Mouse (Mus musculus) heart, embryonic 13.5 days (tissue): ENCODE measurements around the gene Gfm1. TPM values are rescaled to one million over a fixed set of nuclear protein-coding genes. Genes with fewer than 3 reads are reported as not detected.

Source experiments
- ATAC-seq: fragments of 200-750 bp; cut with Nextera tagmentation; 2 replicates; pipeline ENCODE4 v1.8.0; 2017; ENCODE audit warnings: moderate TSS enrichment; ENCODE audit not compliant: insufficient number of reproducible peaks, low FRiP score, low TSS enrichment; ENCODE audit errors: extremely low read depth
- H3K27ac ChIP-seq: fragments of 300-500 bp; sonication (generic); replicated peaks from 2 replicates; pipeline ENCODE4 v1.5.1; 2015; ENCODE audit warnings: moderate library complexity, mild to moderate bottlenecking, inconsistent platforms
- H3K27me3 ChIP-seq: fragments of 300-500 bp; sonication (generic); replicated peaks from 2 replicates; pipeline ENCODE4 v1.6.1; 2015; ENCODE audit warnings: mild to moderate bottlenecking, inconsistent platforms
- H3K36me3 ChIP-seq: fragments of 300-500 bp; sonication (generic); 2 replicates; pipeline ENCODE4 v1.6.1; 2015; ENCODE audit warnings: mild to moderate bottlenecking, inconsistent platforms
- H3K4me1 ChIP-seq: fragments of 300-500 bp; sonication (generic); 2 replicates; pipeline ENCODE4 v1.6.1; 2015; ENCODE audit warnings: inconsistent platforms
- H3K4me2 ChIP-seq: fragments of 300-500 bp; sonication (generic); 2 replicates; pipeline ENCODE4 v1.6.1; 2015; ENCODE audit warnings: inconsistent platforms, mild to moderate bottlenecking, moderate library complexity
- H3K4me3 ChIP-seq: fragments of 300-500 bp; sonication (generic); 2 replicates; pipeline ENCODE4 v1.5.1; 2015; ENCODE audit warnings: moderate library complexity, mild to moderate bottlenecking, inconsistent platforms
- H3K9ac ChIP-seq: fragments of 300-500 bp; sonication (generic); 2 replicates; pipeline ENCODE4 v1.6.1; 2015; ENCODE audit warnings: inconsistent platforms, mild to moderate bottlenecking, moderate library complexity
- H3K9me3 ChIP-seq: fragments of 300-500 bp; sonication (generic); 2 replicates; pipeline ENCODE4 v1.6.1; 2016; ENCODE audit warnings: inconsistent platforms
- WGBS: fragments of 180-500 bp; shearing (Covaris S2); methylation state at CpG from one replicate; pipeline ENCODE4 v1.1.7; 2015; ENCODE audit warnings: mixed read lengths; 5-methylcytosine and 5-hydroxymethylcytosine counted together
- polyA plus RNA-seq: library from polyadenylated mRNA; unstranded; fragments of >200 nt; fragmentation: Nextera tagmentation; extraction: Ambion mirVana; gene quantifications from 2 replicates; pipeline ENCODE4 v1.2.1, GENCODE M21; 2015

The Gfm1 gene
- polyA plus RNA-seq, 1 experiment from 2014 or later, result 97.6 TPM

DNA sequence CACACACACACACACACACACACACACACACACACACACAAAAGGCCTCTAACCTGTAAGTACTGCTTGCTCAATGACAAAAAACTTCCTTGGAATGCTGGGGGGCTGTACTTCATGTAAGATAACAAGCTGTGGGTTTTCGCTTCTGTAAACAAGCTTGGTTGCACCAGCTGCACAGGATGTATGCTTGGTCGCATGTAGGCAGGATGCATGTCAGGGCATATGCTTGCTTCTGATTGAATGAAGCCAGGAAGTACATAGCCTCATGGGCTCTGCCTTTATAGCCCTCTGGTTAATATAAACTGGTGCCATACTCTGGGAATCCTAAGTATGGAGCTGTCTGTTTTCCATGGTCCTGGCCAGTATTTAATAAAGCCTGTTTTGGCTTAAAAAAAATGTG lies 68.1 kb downstream of the Gfm1 start:
- no peaks in the 10 kb centered on the region for H3K4me1 ChIP-seq
- ATAC-seq, result no peak
- 68% methylated on average over 2 of the region's 2 CpGs for WGBS
- H3K9me3 ChIP-seq, result peaks cover 8% of the 10 kb centered on the region; the same call in 1 of the 2 replicates
- H3K4me2 ChIP-seq, result no peak overlapping the region
- no peaks in the 10 kb centered on the region for H3K27me3 ChIP-seq
- H3K36me3 ChIP-seq, result no peaks in the 10 kb centered on the region
- no peak overlapping the region for H3K4me3 ChIP-seq
- H3K27ac ChIP-seq, result no peak overlapping the region
- no peak overlapping the region for H3K9ac ChIP-seq

DNA sequence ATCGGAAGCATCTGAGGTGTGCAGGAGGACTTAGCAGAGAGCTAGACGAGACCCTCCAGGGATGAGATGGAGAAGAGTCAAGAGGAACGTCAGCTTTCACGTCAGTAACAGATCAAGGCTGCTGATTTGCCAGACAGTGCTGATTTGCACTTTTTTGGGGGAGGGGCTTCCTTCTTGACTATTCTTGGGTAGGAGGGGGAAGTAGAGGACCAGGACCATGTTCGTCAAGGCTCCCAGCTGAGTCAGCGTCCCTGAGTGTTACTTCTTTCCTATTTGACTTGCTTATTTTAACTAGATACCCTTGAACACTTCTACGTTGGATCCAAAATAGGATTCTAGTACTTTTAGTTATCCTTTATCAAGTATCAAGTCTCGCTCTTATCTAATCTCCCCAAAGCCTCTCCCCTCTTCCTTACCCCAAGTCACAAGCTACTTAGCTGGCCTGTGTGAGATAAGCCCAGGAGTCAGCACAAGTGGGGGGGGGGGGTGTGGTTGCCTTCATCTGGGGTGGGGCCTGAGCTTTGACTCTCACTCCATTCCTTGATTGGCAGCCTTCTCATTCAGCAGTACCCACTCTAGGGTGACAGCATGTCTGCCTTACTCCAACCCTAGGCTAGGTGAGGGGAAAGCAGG lies 69.0 kb downstream of the Gfm1 start:
- no peak overlapping the region for H3K4me3 ChIP-seq
- H3K4me1 ChIP-seq, result no peaks in the 10 kb centered on the region
- H3K27me3 ChIP-seq, result no peaks in the 10 kb centered on the region
- no peak overlapping the region for H3K27ac ChIP-seq
- H3K4me2 ChIP-seq, result no peak overlapping the region
- no peaks in the 10 kb centered on the region for H3K36me3 ChIP-seq
- H3K9me3 ChIP-seq, result peaks cover 8% of the 10 kb centered on the region; the same call in 1 of the 2 replicates
- 78% methylated on average over 8 of the region's 8 CpGs for WGBS
- no peak overlapping the region for H3K9ac ChIP-seq
- ATAC-seq, result no peak

DNA sequence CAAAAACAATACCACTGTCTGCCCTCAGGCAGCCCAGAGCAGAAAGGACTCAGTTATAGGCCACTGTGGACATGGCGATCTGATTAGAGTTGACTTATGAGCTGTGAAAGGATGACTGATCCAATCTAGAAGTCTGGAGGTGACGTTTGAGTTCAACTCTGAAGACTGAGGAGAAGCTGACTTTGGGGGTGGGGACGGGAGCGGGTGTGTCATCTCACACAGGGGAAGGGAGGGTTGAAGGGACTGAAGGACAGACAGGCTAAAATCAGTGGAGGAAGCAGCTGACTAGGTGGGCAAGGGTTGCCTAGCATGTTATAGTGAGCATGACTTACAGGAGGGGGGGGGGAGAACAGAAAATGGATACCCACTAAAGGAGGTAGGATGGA lies 69.5 kb downstream of the Gfm1 start:
- H3K4me2 ChIP-seq, result no peak overlapping the region
- H3K9ac ChIP-seq, result no peak overlapping the region
- WGBS, result 84% methylated on average over 4 of the region's 4 CpGs
- H3K36me3 ChIP-seq, result no peaks in the 10 kb centered on the region
- H3K27ac ChIP-seq, result no peak overlapping the region
- H3K4me3 ChIP-seq, result no peak overlapping the region
- no peaks in the 10 kb centered on the region for H3K27me3 ChIP-seq
- no peak for ATAC-seq
- H3K9me3 ChIP-seq, result peaks cover 8% of the 10 kb centered on the region; the same call in 1 of the 2 replicates
- H3K4me1 ChIP-seq, result no peaks in the 10 kb centered on the region

DNA sequence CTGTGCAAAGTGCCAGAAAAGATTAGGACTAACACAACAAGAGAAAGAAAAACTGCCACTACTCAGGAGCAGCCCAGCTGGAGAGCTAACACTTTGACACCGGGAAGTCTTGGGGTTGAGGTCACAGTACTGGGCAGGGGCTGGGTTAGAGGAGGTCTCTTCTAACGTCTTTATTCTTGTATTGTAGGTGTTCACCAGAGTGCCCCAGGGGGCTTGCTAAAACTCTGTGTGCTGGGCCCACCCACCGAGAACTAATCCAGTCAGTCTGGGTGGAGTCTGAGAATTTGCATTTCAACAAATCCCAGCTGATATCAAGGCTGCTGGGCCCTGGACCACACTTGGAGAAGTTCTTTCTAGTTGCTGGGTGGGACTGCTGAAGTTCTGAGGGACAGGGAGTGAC lies 74.0 kb downstream of the Gfm1 start:
- H3K27ac ChIP-seq, result no peak overlapping the region
- H3K9ac ChIP-seq, result no peak overlapping the region
- no peaks in the 10 kb centered on the region for H3K4me1 ChIP-seq
- 9% methylated on average over 3 of the region's 3 CpGs for WGBS
- no peak for ATAC-seq
- no peaks in the 10 kb centered on the region for H3K36me3 ChIP-seq
- H3K4me2 ChIP-seq, result no peak overlapping the region
- H3K9me3 ChIP-seq, result peaks cover 4% of the 10 kb centered on the region; the same call in 1 of the 2 replicates
- H3K27me3 ChIP-seq, result no peaks in the 10 kb centered on the region
- H3K4me3 ChIP-seq, result no peak overlapping the region

DNA sequence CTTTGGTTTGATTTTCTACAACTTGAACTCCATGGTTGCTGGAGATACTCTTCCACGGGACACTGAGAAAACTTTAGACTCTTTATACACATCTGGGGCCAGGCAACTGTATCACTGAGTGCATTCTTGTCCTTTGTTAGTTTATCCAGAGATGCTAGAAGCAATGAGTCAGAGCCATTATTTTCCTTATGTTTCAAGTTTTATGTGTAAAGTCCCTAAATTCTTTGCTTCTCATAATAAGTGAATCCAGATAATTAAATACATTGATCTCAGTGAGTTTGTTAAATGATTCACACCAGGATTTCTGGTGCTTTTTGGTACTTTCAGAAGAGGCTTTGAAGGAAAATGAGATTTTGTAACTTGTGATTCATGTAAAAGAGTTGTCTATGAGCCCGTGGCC lies 75.4 kb downstream of the Gfm1 start:
- no peak for ATAC-seq
- Histone ChIP-seq H3K4me2 (no peak overlapping the region), H3K27me3 (no peaks in the 10 kb centered on the region), H3K4me3 (no peak overlapping the region), H3K9me3 (no peaks in the 10 kb centered on the region), H3K4me1 (no peaks in the 10 kb centered on the region), H3K36me3 (no peaks in the 10 kb centered on the region), H3K9ac (no peak overlapping the region), H3K27ac (no peak overlapping the region)
- 75% methylated on average over 2 of the region's 2 CpGs for WGBS

DNA sequence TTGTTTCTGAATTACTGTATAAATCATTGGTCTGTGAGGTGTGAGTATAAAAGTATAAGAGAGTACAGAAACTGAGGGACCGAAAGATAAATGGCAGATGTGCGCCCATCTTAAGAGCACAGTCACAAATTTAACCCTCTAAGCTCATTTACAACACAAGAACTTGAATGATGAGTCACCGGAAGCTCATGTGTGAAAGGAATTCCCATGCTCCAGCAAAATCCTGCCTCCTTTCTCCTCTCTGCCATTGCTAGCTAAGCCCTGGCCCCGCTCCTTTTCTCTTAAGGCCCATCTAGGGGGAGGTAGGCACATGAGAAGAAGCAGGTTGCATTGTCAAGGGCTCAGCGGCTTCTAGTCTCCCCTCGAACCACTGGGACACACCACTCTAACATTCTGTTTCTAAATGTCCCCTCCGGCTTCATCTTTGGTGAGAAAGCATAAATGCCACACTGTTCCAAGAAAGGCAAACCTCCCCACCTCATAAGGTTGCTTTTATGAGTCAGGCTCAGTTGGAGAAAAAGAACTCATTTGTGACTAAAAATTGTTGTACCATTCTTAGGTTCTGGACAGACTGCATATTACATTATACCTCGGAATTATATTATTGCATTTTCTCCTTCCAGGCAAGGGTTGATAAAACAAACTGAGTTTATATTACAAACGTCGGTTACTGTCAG lies 78.5 kb downstream of the Gfm1 start:
- Histone ChIP-seq H3K36me3 (no peaks in the 10 kb centered on the region), H3K4me2 (no peak overlapping the region), H3K9ac (no peak overlapping the region), H3K4me3 (no peak overlapping the region), H3K9me3 (no peaks in the 10 kb centered on the region), H3K4me1 (no peaks in the 10 kb centered on the region), H3K27me3 (no peaks in the 10 kb centered on the region; the same call in 1 of the 2 replicates), H3K27ac (no peak overlapping the region)
- WGBS, result 78% methylated on average over 10 of the region's 10 CpGs
- no peak for ATAC-seq

DNA sequence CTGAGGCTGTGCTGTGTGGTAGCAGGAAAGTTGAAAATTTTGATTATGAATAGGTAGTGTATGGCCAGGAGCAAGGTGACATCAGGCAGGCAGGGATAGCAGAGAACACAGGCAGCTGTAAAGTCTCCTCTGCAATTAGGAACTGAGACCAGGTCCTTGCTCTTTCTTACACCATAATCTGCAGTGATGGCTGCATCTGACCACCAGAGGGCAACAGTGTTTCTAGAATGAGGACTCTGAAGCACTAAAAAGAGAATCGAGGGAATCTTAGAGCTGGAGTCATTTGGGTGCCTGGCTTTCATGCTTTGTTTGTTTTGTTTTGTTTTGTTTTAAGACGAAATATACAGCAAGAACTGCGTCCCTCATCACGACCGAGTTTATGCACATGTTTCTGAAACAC lies 82.9 kb downstream of the Gfm1 start:
- Histone ChIP-seq H3K4me2 (no peak overlapping the region), H3K4me1 (peaks cover 6% of the 10 kb centered on the region; the same call in 1 of the 2 replicates), H3K36me3 (no peaks in the 10 kb centered on the region), H3K9me3 (no peaks in the 10 kb centered on the region), H3K9ac (no peak overlapping the region), H3K4me3 (no peak overlapping the region), H3K27me3 (peaks cover 36% of the 10 kb centered on the region), H3K27ac (no peak overlapping the region)
- WGBS, result 3% methylated on average over 5 of the region's 5 CpGs
- no peak for ATAC-seq

DNA sequence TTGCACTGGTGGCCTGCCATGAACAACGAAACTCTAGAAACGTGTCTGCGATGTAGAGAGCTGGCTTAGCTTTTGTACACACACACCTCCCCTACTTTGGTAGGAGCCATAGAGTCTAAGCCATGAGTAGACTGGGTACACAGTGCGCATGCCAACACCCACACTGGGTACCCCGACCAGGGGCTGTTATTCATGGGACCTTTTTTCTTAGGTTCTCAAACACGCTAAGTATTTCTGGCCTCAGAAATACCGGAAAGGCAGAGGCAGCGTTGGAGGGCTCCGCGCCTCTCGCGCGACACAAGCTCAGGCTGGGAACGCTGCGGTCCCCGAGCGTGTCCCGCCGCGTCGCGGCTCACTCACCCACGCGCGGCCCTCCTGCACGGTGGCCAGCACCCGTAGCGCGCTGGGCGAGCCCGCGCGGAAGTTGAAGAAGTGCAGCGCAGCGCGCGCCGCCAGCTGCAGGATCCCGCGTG lies 84.9 kb downstream of the Gfm1 start:
- 4% methylated on average over 40 of the region's 40 CpGs for WGBS
- Histone ChIP-seq H3K4me3 (peak overlapping the region; percentile 70), H3K9ac (peak overlapping the region; percentile 81), H3K27ac (no peak overlapping the region), H3K9me3 (no peaks in the 10 kb centered on the region), H3K27me3 (peaks cover 49% of the 10 kb centered on the region), H3K36me3 (no peaks in the 10 kb centered on the region), H3K4me2 (peak overlapping the region; percentile 100), H3K4me1 (peaks cover 6% of the 10 kb centered on the region; the same call in 1 of the 2 replicates)
- no peak for ATAC-seq

DNA sequence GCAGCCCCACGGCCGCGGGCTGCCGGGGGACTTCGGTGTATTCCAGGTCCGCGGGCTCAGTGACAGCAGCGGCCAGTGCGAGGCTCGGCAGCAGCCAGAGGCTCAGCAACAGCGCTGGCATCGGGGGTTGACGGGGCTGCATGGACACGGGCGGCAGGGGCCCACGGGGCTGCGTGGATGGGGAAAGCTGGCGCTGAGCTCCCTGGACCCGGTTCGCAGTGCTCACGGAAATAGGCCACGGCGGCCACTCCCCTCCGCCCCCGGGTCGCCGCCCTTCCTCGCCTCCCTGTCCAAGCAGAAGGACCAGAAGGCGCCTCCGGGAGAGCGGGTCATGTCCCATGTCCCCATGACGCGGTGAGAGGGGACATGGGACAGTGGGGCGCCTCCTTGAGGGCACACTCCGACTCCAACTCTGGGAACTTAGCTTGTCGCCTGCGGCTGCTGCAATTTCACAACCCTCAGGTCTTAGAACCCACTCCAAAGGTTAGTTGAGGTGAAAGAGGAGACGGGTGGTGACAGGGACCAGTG lies 85.4 kb downstream of the Gfm1 start, which contains the start of gene Rarres1:
TSS of gene Rarres1 (minus strand) at position 250 of the 528 bp plus-strand sequence.
- Histone ChIP-seq H3K9me3 (no peaks in the 10 kb centered on the region), H3K27me3 (peaks cover 49% of the 10 kb centered on the region), H3K4me3 (peak within 1 kb of the TSS; percentile 70), H3K4me1 (peaks cover 6% of the 10 kb centered on the region; the same call in 1 of the 2 replicates), H3K27ac (no peak within 1 kb of the TSS), H3K9ac (peak within 1 kb of the TSS; percentile 81), H3K4me2 (peak within 1 kb of the TSS; percentile 100), H3K36me3 (no peaks in the 10 kb centered on the region)
- ATAC-seq, result no peak
- WGBS, result 2% methylated on average over 38 of the region's 38 CpGs

DNA sequence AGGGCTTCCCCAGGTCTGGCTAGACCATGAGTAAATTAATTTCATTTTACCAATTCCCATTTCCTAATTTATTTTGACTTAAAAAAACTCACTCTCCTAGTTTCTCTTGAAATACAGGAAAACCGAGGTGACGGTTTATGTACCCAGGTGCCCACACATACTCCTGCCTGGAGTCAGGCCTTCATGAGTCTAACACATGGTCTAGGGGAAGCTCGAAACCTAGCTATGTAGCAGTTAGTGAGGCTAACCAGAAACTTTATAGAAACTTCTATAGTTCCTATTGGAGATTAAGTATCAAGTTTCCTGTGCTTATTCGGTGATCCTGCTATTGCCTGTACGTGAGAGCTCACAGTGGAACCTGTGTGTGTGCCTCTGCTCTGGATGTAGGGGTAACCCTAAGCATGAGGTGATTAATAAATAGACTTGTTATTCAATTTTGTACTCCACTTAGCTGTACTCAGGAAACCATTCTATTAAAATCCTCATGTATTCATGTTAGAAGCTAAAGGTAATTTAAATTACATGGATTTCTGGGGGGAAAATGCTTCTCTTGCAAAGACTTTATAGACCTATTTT lies 90.8 kb downstream of the Gfm1 start:
- no peak overlapping the region for H3K9ac ChIP-seq
- H3K4me2 ChIP-seq, result no peak overlapping the region
- H3K4me3 ChIP-seq, result no peak overlapping the region
- no peaks in the 10 kb centered on the region for H3K9me3 ChIP-seq
- peaks cover 27% of the 10 kb centered on the region for H3K27me3 ChIP-seq
- no peaks in the 10 kb centered on the region for H3K36me3 ChIP-seq
- ATAC-seq, result no peak
- 85% methylated on average over 5 of the region's 5 CpGs for WGBS
- H3K27ac ChIP-seq, result no peak overlapping the region
- H3K4me1 ChIP-seq, result peaks cover 8% of the 10 kb centered on the region

DNA sequence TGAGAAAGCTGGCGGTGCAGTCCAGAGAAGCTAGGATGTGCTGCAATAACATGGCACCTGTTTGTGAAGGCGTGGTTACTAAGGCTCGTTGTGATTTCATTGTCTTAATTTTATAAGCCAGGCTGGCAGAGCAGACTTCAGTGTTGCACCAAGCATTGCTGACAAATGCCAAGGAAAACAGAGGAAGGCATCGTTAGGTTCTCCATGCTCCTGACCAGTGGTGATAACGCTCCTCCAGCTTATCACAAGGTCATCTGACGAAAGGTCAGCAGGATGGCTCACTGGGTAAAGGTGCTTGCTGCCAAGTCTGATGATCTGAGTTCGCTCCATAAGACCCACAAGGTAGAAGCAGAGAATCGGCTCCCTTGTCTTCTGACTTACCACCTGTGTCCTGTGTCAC lies 92.8 kb downstream of the Gfm1 start:
- no peak for ATAC-seq
- H3K27me3 ChIP-seq, result peaks cover 13% of the 10 kb centered on the region
- H3K4me2 ChIP-seq, result no peak overlapping the region
- H3K9me3 ChIP-seq, result no peaks in the 10 kb centered on the region
- H3K4me3 ChIP-seq, result no peak overlapping the region
- no peak overlapping the region for H3K27ac ChIP-seq
- H3K9ac ChIP-seq, result no peak overlapping the region
- WGBS, result 79% methylated on average over 8 of the region's 8 CpGs
- H3K4me1 ChIP-seq, result peaks cover 8% of the 10 kb centered on the region
- H3K36me3 ChIP-seq, result no peaks in the 10 kb centered on the region
